Mouse (Mus musculus): ENCODE data around the gene Plpp7. TPM values are rescaled to one million over a fixed set of nuclear protein-coding genes. Genes with fewer than 3 reads are reported as not detected.
A peak's percentile ranks its signal among the peaks of the same experiment; 100 is the strongest.

The Plpp7 gene
- not detected for polyA plus RNA-seq (2017; shearing (Covaris generic))

DNA sequence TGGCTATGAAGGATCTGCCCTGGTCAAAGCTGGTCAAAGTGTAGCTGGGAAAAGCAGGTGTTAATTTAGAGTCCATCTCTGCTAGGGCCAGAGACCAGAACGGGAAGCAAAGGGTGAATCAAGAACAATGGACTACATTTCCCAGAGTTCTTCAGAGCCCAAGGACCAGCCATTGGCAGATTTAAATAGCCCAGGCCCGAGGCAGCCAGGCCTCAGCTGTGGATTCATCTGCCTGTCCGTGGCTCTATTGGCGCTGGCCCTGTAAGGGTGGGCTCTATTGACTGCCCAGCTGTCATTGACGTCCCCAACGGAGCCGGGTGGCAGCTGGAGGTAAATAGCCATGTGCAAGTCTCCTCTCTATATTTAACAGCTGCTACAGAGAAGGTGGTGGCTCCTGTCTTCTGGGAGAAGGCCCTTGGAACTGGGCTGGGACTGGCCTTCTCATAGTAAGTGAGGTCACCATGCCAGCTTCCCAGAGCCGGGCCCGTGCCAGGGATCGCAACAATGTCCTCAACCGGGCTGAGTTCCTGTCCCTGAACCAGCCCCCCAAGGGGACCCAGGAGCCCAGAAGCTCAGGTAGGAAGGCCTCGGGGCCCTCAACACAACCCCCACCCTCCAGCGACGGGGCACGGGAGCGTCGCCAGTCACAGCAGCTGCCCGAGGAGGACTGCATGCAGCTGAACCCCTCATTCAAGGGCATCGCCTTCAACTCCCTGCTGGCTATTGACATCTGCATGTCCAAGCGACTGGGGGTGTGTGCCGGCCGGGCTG, at the start of gene Plpp7:
Gene Plpp7, plus strand, starts transcription at position 178 of the 771 bp plus-strand sequence.
- ATAC-seq = no peak

DNA sequence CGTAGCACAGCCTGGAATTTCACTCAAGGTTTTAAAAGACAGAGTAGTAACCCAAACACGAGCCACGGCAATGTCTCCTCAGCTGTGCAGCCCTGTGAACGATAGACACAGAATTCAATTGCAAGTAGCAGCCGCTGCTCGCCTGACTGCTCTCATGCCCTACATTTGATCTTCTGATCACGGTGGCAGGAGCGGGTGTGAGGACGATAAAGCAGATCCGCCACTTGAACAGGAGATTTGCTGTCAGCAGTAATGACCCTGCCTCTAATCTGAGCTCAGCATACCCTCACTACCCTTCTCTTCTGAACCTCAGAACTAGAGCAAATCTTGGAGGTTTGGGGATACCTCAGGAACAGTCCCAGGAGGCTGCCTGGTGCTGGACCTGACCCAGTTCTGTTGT, 49.3 kb upstream of the Plpp7 start:
- ATAC-seq = no peak

DNA sequence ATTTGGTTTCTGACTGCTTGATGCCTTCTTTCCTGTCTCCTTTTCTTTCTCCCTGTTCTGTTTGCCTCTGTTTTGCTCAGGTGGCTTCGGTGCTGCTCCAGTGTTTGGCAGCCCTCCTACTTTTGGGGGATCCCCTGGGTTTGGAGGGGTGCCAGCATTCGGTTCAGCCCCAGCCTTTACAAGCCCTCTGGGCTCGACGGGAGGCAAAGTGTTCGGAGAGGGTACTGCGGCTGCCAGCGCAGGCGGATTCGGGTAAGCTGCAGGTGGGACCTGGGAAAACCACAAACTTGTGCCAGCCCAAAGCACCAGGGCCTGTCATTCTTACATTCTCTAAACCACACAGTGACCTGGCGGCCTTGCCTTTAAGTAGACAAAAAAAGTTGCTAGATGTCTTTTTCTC, 48.0 kb upstream of the Plpp7 start:
- peak; percentile 43 for ATAC-seq

GRCm38 (mm10) chr2:32051791-32052190, 43.5 kb upstream of the Plpp7 start:
- ATAC-seq = no peak

DNA sequence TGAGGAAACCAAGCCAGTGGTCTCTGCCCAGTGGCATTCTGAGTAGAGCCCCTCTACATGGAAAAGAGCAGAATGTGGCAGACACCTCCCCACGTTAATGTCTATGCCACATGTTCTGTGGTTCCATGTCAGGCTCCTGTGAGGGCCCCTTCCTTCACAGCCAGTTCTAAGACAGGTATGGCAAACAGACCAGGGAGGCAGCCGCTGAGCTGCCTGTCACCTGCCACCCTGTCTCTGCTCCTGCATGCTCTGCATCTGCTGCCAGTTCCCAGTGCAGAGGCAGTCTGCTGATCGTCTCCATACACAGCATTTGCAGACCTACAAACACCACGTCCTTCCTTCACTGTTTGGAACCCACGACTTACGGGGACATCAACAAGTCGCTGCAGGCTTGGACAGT, 42.9 kb upstream of the Plpp7 start:
- no peak for ATAC-seq

DNA sequence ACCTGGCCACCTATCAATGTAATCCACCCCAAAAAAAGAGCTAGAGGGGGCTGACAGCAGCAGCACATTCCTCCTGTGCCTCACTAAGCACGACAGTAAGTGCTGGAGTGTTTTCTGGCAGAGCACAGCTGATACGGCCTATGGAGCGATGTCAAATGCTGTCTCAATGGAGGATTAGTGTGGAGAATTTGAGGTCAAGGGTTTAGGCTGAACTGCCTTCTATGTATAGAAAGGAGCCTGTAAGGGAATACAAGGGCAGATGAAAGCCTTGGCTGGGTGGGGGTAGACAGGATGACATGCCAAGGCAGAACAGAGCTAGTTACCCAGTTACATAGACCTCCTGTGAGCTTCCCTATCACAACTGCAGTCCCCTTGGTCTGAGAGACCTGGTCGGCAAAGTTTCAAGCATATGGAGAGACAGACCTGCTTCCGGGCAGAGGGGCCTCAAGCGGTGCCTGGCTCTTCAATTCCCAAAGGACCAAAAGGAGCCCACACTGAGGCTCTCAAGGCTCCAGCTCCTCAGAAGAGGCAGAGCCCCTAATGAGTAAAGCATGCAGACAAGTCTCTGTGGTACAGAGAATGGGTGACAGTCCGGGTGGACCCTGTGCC, 39.9 kb upstream of the Plpp7 start:
- ATAC-seq = no peak

DNA sequence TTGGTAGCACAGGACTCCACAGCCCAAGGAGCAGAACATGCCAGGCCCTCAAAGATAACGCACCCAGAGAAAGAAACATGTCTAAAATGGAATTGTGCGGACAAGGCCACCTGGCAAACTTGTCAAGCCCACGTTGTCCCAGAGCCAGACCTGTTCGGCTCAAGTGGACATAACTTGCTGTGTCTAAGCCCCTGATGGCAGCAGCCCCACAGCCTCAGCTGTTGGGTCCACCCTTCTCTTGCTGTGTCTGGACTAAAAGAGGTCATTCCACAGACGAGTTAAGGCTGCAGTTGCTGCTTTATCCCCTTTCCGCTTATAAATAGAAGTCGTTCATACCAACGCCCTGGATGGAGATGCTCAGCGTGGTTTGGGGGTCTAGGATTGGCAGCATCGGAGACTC, 38.8 kb upstream of the Plpp7 start:
- ATAC-seq = no peak

GRCm38 (mm10) chr2:32057360-32057759, 38.0 kb upstream of the Plpp7 start:
- ATAC-seq = peak; percentile 75

GRCm38 (mm10) chr2:32057794-32058193, 37.5 kb upstream of the Plpp7 start:
- ATAC-seq = no peak

GRCm38 (mm10) chr2:32058241-32058640, 37.1 kb upstream of the Plpp7 start:
- ATAC-seq = no peak

GRCm38 (mm10) chr2:32058716-32059115, 36.6 kb upstream of the Plpp7 start:
- ATAC-seq = no peak

- no peak for ATAC-seq
These were observed 35.7 kb upstream of the Plpp7 start for GRCm38 (mm10) chr2:32059613-32060012.

DNA sequence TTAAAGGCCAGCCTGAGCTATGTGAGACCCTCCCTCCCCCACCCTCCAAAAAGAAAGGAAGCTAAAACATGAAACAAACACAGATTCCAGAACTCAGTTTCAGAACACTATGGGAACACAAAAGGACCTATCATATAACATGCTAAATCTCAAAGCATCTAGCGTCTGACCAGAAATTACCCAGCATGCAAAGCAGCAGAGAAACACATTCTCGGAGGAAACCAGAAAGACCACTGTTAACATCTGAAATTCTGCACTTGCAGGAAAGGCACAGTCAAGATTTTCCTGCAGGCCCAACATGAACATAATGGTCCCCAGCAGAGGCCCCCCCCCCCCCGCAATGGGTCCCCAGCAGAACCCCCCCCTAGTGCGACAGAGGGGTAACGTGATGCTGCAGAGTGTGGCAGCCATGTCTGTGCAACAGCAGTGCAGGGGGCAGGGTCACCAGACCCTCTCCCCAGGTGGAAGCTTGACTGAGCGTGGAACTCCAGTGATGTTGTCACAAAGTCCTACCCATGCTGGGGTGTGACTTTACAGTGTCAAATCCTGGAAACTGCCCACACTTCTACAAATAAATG, 35.0 kb upstream of the Plpp7 start:
- ATAC-seq = no peak

DNA sequence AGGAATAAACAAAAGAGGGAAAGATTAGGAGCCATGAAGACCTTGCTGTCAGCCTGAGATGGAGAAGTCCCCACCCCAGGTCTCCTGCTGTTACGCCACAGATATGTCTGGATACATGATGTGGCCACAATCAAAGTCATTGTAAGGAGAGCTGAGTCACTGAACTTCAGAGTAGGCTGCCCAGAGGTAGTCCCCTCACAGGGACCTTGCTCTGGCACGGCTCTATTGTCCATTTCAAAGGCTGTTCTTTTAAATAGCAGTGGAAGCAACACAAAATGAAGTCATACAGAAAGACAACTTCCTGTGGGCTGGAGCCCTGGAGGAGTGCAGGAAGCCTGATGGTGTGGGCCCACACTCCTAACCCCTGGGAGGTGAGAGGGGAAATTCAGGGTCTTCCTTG, 34.1 kb upstream of the Plpp7 start:
- no peak for ATAC-seq

DNA sequence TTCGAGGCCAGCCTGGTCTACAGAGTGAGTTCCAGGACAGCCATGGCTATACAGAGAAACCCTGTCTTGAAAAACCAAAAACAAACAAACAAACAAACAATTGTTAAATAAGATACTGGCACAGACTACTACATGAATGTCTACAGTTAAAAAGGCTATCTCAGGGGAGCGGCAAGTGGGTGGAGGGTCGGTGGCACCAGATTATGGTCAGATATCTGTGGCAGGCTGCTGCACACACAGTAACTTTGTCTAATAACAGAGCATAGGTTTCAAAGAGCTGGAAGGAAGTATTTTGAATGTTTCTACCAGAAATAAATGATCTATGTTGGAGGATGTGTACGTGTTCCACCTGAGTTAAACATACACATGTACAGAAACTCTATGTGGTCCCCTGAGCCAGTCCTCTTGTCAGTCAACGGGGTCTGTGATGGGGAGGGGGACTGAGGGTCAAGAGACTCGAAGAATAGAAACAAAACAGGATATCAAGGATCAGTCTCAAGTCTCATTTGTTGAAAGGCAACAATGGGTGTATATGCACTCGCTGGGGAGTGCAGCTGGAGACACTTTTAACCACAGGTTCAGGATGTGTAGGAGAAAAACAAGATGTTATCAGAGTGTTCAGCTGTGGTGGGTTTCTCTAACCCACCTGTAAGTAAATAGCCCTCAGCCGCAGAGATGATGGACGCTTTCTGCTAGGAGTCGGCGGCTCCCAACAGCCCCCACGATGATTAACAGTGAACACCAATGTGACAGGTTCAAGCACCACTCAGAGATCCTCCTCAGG, 33.4 kb upstream of the Plpp7 start:
- ATAC-seq = peak; percentile 3

GRCm38 (mm10) chr2:32062626-32063410, 32.5 kb upstream of the Plpp7 start:
- peak; percentile 71 for ATAC-seq

DNA sequence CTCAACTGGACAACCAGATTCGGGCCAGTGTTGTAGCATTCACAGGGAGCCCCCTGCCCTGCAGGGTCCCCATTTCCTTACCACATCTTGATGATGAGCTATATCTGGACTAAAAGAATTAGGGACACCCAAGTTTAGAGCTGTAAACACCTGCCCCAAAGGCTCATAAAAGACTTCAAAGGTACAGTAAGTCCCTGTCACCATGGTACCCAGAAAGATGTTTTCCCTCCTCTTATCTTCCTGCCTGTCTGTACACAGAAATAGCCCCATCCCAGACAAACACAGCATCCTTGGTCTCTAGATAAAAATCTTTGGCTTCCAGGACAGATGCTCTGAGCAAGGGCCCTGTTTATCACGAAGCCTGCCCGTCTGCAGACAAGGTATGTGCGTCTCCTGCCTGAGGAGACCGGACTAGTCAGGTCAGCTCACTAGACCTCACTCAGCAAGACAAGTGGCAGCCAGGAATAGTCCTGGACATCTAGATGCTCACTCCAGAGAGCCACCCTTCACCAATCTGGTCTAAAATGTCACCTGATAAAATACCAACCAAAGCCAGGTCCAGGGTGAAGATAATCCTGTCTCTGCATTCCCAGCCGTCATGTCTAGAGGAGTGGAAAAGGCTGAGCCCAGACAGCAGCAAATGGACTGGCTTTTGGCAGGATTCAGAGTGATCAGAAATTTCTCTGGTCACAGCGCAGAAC, 31.7 kb upstream of the Plpp7 start:
- no peak for ATAC-seq

GRCm38 (mm10) chr2:32064913-32065312, 30.4 kb upstream of the Plpp7 start:
- no peak for ATAC-seq

- ATAC-seq = peak; percentile 59
These were observed 29.9 kb upstream of the Plpp7 start for GRCm38 (mm10) chr2:32065371-32065791.

GRCm38 (mm10) chr2:32066005-32066404, 29.3 kb upstream of the Plpp7 start:
- ATAC-seq = no peak

- ATAC-seq = no peak
These were observed 26.3 kb upstream of the Plpp7 start for GRCm38 (mm10) chr2:32068811-32069607.
